Mouse (Mus musculus): ENCODE results near the gene Tarm1. TPM values are rescaled to one million over a fixed set of nuclear protein-coding genes. Genes with fewer than 3 reads are reported as not detected.

The Tarm1 gene
- polyA plus RNA-seq, 1 experiment, result 0.10 TPM

DNA sequence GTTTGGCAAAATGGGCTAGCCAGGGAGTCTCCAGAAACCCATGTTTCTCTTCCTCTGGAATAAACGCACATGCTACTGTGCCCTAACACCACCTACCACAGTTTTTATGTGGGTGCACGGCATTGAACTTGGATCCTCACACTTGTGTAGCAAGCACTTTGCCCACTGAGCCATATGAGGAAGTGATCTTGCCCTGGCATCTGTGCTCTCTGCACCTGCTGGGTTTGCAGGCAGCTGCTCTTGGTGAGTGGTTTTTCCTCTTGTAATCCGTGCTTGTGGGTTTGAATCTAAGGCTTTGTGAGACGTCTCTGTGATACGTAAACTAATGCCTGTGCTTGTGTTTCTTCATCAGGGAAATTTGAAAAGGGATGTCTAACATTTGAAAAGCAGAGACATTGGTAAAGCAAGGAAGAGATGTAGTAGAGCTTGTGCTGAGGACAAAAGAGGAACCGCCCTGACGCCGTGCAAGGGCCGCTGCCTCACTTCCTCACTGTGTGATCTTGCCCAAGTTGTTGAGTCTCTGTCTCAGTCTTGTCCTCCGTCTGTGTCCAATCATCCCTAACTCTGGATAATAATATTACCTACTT, 59.9 kb downstream of the Tarm1 start:
- no peak for DNase-seq (ENCODE audit: extremely low spot score in 1 of 2, low spot score in 1 of 2)

DNA sequence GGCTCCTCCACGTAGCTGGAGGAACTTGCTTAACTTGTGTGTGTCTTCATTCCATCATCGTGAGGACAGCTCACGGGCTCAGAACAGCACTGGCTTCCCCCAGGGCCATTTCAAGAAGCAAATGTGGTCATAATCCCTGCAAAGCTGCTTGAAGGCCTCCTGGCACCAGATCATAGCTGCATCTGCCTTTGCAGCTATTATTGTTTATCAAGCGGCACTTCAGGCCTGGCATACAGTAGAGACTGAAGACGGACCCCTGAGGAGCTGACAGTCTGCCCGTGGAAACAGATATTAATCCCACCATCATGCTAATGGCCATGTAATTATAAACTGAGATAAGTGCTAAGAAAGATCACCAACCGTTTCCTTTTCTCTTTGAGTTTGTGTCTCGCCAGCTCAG, 61.9 kb downstream of the Tarm1 start:
- no peak for DNase-seq (ENCODE audit: extremely low spot score in 1 of 2, low spot score in 1 of 2)

DNA sequence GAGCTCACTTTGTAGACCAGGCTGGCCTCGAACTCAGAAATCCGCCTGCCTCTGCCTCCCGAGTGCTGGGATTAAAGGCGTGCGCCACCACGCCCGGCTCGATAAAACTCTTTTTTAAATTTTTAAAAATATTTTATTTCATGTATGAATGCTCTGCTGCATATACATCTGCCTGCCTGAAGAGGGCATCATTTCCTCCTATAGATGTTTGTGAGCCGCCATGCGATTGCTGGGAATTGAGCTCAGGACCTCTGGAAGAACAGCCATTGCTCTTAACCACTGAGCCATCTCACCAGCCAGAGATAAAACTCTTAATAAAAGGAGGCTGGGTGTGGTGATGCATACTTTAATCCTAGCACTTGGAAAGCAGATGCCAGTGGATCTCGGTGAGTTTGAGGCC, 62.4 kb downstream of the Tarm1 start:
- no peak for DNase-seq (ENCODE audit: extremely low spot score in 1 of 2, low spot score in 1 of 2)

DNA sequence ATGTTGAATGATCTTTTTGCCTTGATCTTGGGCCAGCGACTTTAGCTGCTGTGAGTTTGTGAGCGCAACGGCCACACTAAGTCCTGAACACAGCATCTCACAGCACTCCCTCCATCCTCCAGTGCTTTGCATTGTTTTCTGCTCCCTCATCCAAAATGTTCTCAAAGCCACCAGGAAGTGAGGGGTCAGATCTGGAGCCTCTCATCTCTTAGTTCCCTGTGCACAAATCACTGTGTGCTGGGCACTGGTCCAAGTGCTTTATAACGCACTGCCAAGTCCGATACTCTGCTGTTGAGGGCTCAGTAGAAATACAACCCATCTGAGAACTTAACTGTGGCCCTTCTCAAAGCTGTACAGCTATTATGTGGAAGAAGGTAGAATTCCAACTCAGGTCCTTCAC, 64.5 kb downstream of the Tarm1 start:
- no peak for DNase-seq (ENCODE audit: extremely low spot score in 1 of 2, low spot score in 1 of 2)

Other genes with a start within 250 kb of the Tarm1 start
- gene Myadm, start 213.5 kb downstream of the Tarm1 start, polyA plus RNA-seq (2012; rRNA removed), result 52.0 and 53.3 TPM in 2 replicates
- 152 and 157 TPM in 2 replicates for gene Prkcg, start 213.4 kb downstream of the Tarm1 start, polyA plus RNA-seq (2012; rRNA removed)
- gene Cacng7, start 169.7 kb downstream of the Tarm1 start, polyA plus RNA-seq (2012; rRNA removed), result 253 and 329 TPM in 2 replicates
- gene Cacng8, start 111.9 kb downstream of the Tarm1 start, polyA plus RNA-seq (2012; rRNA removed), result 56.2 and 71.7 TPM in 2 replicates
- gene Cacng6, start 78.4 kb downstream of the Tarm1 start, polyA plus RNA-seq (2012; rRNA removed), result 3.9 and 4.3 TPM in 2 replicates
- gene Oscar, start 113.5 kb upstream of the Tarm1 start, polyA plus RNA-seq (2012; rRNA removed), result 4.9 and 5.5 TPM in 2 replicates
- 302 and 306 TPM in 2 replicates for gene Ndufa3, start 114.7 kb upstream of the Tarm1 start, polyA plus RNA-seq (2012; rRNA removed)
- gene Tfpt, start 127.3 kb upstream of the Tarm1 start, polyA plus RNA-seq (2012; rRNA removed), result 38.1 and 43.3 TPM in 2 replicates
- gene Prpf31, start 127.4 kb upstream of the Tarm1 start, polyA plus RNA-seq (2012; rRNA removed), result 59.0 and 68.2 TPM in 2 replicates
- 49.5 and 63.6 TPM in 2 replicates for gene Cnot3, start 142.6 kb upstream of the Tarm1 start, polyA plus RNA-seq (2012; rRNA removed)
- 8.0 and 9.2 TPM in 2 replicates for gene Leng1, start 163.2 kb upstream of the Tarm1 start, polyA plus RNA-seq (2012; rRNA removed)
- gene Tmc4, start 174.9 kb upstream of the Tarm1 start, polyA plus RNA-seq (2012; rRNA removed), result 12.1 and 14.8 TPM in 2 replicates
- gene Tsen34, start 190.2 kb upstream of the Tarm1 start, polyA plus RNA-seq (2012; rRNA removed), result 103 and 108 TPM in 2 replicates
- 128 and 139 TPM in 2 replicates for gene Mboat7, start 190.9 kb upstream of the Tarm1 start, polyA plus RNA-seq (2012; rRNA removed)
- 852 and 1,031 TPM in 2 replicates for gene Rps9, start 201.4 kb upstream of the Tarm1 start, polyA plus RNA-seq (2012; rRNA removed)
- gene Pirb, start 217.8 kb upstream of the Tarm1 start, polyA plus RNA-seq (2012; rRNA removed), result 0.38 and 0.48 TPM in 2 replicates

All from frontal cortex, adult 2 months (tissue).